Mouse (Mus musculus) cerebellum, postnatal 36 days (tissue): ENCODE data around the gene Zbtb7a.

Experiments used
- DNase-seq, 2 experiments: peaks; one replicate each; pipeline ENCODE4 v3.0.0; 2021 to 2022; ENCODE audit warnings: mixed read lengths in 2 of 2

Gene Zbtb7a

GRCm38 (mm10) chr10:81191342-81191982 lies 56.4 kb downstream of the Zbtb7a start:
- no peak for DNase-seq

GRCm38 (mm10) chr10:81192270-81192967 lies 57.4 kb downstream of the Zbtb7a start:
- peak; percentile 85 to 88 for DNase-seq

- DNase-seq, result peak; percentile 41 to 62
Observed at GRCm38 (mm10) chr10:81192968-81193501, 58.0 kb downstream of the Zbtb7a start.

GRCm38 (mm10) chr10:81193991-81194774 lies 59.2 kb downstream of the Zbtb7a start:
- peak; percentile 51 to 53 for DNase-seq

- no peak for DNase-seq
Observed at GRCm38 (mm10) chr10:81195300-81195699, 60.3 kb downstream of the Zbtb7a start.

GRCm38 (mm10) chr10:81196470-81197065 lies 61.5 kb downstream of the Zbtb7a start:
- DNase-seq, result no peak

GRCm38 (mm10) chr10:81197305-81197704 lies 62.3 kb downstream of the Zbtb7a start:
- DNase-seq, result no peak

GRCm38 (mm10) chr10:81198230-81198629 lies 63.2 kb downstream of the Zbtb7a start:
- peak; percentile 62 to 84 for DNase-seq

GRCm38 (mm10) chr10:81198990-81199389 lies 64.0 kb downstream of the Zbtb7a start:
- DNase-seq, result no peak

GRCm38 (mm10) chr10:81200141-81200540 lies 65.1 kb downstream of the Zbtb7a start:
- DNase-seq, result no peak

- DNase-seq, result no peak
Observed at GRCm38 (mm10) chr10:81200605-81201287, 65.7 kb downstream of the Zbtb7a start.

- no peak for DNase-seq
Observed at GRCm38 (mm10) chr10:81201807-81202758, 67.1 kb downstream of the Zbtb7a start, which contains the start of gene Nmrk2. Gene Nmrk2, minus strand, starts transcription at chr10:81202051.
